Mouse (Mus musculus): Measurements from ENCODE around the gene Eif1ad. TPM values are rescaled to one million over a fixed set of nuclear protein-coding genes. Genes with fewer than 3 reads are reported as not detected.

The Eif1ad gene
- polyA plus RNA-seq, 1 experiment from 2014 or later = 58.4 TPM

DNA sequence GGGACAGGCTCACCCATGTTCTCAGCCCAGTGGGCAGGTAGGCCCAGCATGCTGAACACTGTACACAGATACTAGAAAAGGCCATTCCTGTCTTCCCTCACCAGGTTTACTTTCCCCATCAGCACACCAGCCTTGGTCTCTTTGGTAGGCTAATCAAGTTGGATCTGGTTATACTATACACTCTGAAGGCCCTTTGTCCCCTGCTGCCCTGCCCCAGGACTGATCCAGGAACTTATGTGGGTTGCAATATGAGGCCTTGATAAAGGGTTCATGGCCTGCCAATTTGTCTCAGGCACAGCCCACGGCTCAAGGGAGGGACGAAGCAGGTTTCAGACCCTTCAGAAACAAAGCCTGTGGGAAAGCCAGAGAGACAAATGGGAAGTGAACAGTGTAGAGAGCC, 12.9 kb upstream of the Eif1ad start:
- Histone ChIP-seq H3K36me3 (no peaks in the 10 kb centered on the region), H3K27me3 (peaks cover 2% of the 10 kb centered on the region; the same call in 1 of the 2 replicates), H3K4me2 (no peak overlapping the region), H3K27ac (no peak overlapping the region), H3K9ac (no peak overlapping the region), H3K4me1 (peaks cover 6% of the 10 kb centered on the region), H3K9me3 (replicated peaks) (no peaks in the 10 kb centered on the region), H3K4me3 (replicated peaks) (no peak overlapping the region)
- WGBS = 67% methylated on average over 2 of the region's 2 CpGs
- ATAC-seq (replicated peaks; ENCODE audit: low FRiP score) = no peak

- no peaks in the 10 kb centered on the region for H3K9me3 ChIP-seq (replicated peaks)
- no peaks in the 10 kb centered on the region for H3K27me3 ChIP-seq
- no peaks in the 10 kb centered on the region for H3K4me1 ChIP-seq
- H3K4me3 ChIP-seq (replicated peaks) = no peak overlapping the region
- no peak overlapping the region for H3K4me2 ChIP-seq
- 0 out of 2 replicates have a peak overlapping the region, but pooled peaks have one; percentile 13 for H3K27ac ChIP-seq
- no peak for ATAC-seq (replicated peaks; ENCODE audit: low FRiP score)
- no CpG with 5 or more reads among the region's 1 CpGs for WGBS
- no peaks in the 10 kb centered on the region for H3K36me3 ChIP-seq
- no peak overlapping the region for H3K9ac ChIP-seq
These were observed 10.5 kb upstream of the Eif1ad start for GRCm38 (mm10) chr19:5356080-5356479.

GRCm38 (mm10) chr19:5362186-5362585, 4.4 kb upstream of the Eif1ad start:
- Histone ChIP-seq H3K9me3 (replicated peaks) (no peaks in the 10 kb centered on the region), H3K4me3 (replicated peaks) (no peak overlapping the region), H3K4me2 (no peak overlapping the region), H3K36me3 (peaks cover 25% of the 10 kb centered on the region), H3K27me3 (no peaks in the 10 kb centered on the region), H3K27ac (no peak overlapping the region), H3K9ac (no peak overlapping the region), H3K4me1 (peaks cover 13% of the 10 kb centered on the region)
- ATAC-seq (replicated peaks; ENCODE audit: low FRiP score) = no peak
- WGBS = 86% methylated on average over 2 of the region's 2 CpGs

DNA sequence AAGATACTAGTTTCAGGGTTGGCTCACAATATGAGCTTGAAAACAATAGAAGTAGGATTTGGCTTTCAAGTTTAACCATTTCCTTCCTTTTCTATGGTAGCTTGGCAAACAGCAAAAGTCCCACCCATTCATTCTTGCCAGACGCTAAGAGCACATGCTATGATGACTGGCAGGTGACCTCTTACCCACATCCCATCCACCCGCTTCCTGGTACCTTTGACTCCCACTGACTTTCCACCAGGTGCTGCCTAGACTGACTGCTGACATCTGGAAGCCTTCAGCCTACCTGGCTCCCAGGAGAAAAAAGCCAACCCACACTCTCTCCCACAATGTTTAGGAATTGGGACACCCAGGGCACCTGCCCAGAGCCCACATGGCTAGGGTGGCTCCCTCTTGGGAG, 2.4 kb upstream of the Eif1ad start:
- H3K27me3 ChIP-seq = no peaks in the 10 kb centered on the region
- ATAC-seq (replicated peaks; ENCODE audit: low FRiP score) = no peak
- H3K4me1 ChIP-seq = peaks cover 25% of the 10 kb centered on the region
- H3K36me3 ChIP-seq = peaks cover 36% of the 10 kb centered on the region
- H3K9me3 ChIP-seq (replicated peaks) = no peaks in the 10 kb centered on the region
- no peak overlapping the region for H3K9ac ChIP-seq
- H3K27ac ChIP-seq = no peak overlapping the region
- no peak overlapping the region for H3K4me2 ChIP-seq
- 81% methylated on average over 2 of the region's 2 CpGs for WGBS
- no peak overlapping the region for H3K4me3 ChIP-seq (replicated peaks)

- H3K36me3 ChIP-seq = peaks cover 53% of the 10 kb centered on the region
- H3K27me3 ChIP-seq = no peaks in the 10 kb centered on the region
- H3K9me3 ChIP-seq (replicated peaks) = no peaks in the 10 kb centered on the region
- 21% methylated on average over 11 of the region's 11 CpGs for WGBS
- H3K27ac ChIP-seq = peak overlapping the region; percentile 98
- ATAC-seq (replicated peaks; ENCODE audit: low FRiP score) = no peak
- H3K4me2 ChIP-seq = peak overlapping the region; percentile 77
- peak overlapping the region; percentile 99 for H3K4me3 ChIP-seq (replicated peaks)
- H3K4me1 ChIP-seq = peaks cover 25% of the 10 kb centered on the region
- H3K9ac ChIP-seq = peak overlapping the region; percentile 87
These were observed 790 bp upstream of the Eif1ad start for GRCm38 (mm10) chr19:5365751-5366150.

GRCm38 (mm10) chr19:5367053-5367359, 465 bp downstream of the Eif1ad start, which contains the start of gene Banf1:
TSS of gene Banf1 (minus strand) at chr19:5367168.
- Histone ChIP-seq H3K4me2 (peak within 1 kb of the TSS; percentile 77), H3K9ac (peak within 1 kb of the TSS; percentile 87), H3K9me3 (replicated peaks) (no peaks in the 10 kb centered on the region), H3K36me3 (peaks cover 63% of the 10 kb centered on the region), H3K27ac (peak within 1 kb of the TSS; percentile 98), H3K27me3 (no peaks in the 10 kb centered on the region), H3K4me1 (peaks cover 25% of the 10 kb centered on the region), H3K4me3 (replicated peaks) (peak within 1 kb of the TSS; percentile 99)
- WGBS = under 1% methylated on average over 33 of the region's 33 CpGs
- no peak; the same call in 1 of the 2 replicates for ATAC-seq (replicated peaks; ENCODE audit: low FRiP score)

DNA sequence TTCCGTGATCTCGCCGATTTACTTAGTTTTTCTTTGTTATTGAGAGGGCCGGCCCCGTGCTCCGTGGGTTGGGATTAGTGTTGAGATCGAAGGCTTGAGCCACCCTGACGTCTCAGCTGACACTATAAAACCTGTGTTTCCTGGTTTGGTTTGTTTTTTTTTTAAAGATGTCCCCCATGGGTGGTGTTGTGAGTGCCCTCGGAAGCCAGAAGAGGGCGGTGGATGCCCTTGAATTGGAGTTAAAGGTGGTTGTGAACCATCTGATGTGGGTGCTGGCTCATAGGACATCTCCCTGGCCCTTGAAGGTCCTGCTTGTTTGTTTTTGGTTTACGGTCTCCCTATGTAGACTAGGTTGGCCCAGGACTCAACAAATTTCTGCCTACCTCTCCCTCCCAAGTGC, 914 bp downstream of the Eif1ad start:
- Histone ChIP-seq H3K27ac (peak overlapping the region; percentile 98), H3K9me3 (replicated peaks) (no peaks in the 10 kb centered on the region), H3K27me3 (no peaks in the 10 kb centered on the region), H3K4me3 (replicated peaks) (peak overlapping the region; percentile 99), H3K4me2 (peak overlapping the region; percentile 77), H3K9ac (peak overlapping the region; percentile 87), H3K4me1 (peaks cover 25% of the 10 kb centered on the region), H3K36me3 (peaks cover 68% of the 10 kb centered on the region)
- 8% methylated on average over 11 of the region's 11 CpGs for WGBS
- ATAC-seq (replicated peaks; ENCODE audit: low FRiP score) = no peak

GRCm38 (mm10) chr19:5370932-5371331, 4.4 kb downstream of the Eif1ad start:
- 84% methylated on average over 3 of the region's 3 CpGs for WGBS
- H3K27ac ChIP-seq = no peak overlapping the region
- no peak overlapping the region for H3K4me2 ChIP-seq
- H3K36me3 ChIP-seq = peaks cover 63% of the 10 kb centered on the region
- no peaks in the 10 kb centered on the region for H3K27me3 ChIP-seq
- peaks cover 12% of the 10 kb centered on the region for H3K4me1 ChIP-seq
- H3K4me3 ChIP-seq (replicated peaks) = no peak overlapping the region
- H3K9me3 ChIP-seq (replicated peaks) = no peaks in the 10 kb centered on the region
- no peak for ATAC-seq (replicated peaks; ENCODE audit: low FRiP score)
- H3K9ac ChIP-seq = no peak overlapping the region

DNA sequence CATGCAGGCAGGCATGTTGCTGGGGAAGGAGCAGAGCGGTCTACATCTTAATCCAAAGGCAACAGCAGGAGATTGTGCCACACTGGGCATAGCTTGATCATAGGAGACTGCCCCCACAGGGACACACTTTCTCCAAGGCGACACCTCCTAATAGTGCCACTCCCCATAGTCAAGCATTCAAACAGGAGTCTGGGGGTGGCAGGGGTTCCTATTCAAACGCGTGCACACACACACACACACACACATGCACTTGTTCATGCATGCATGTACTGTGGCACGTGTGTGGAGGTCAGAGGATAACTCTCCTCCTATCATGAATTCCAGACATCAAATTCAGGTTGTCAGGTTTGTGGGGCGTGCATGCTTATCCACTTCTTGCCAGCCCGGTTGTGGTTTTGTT, 6.2 kb downstream of the Eif1ad start:
- peaks cover 8% of the 10 kb centered on the region for H3K4me1 ChIP-seq
- no peak overlapping the region for H3K9ac ChIP-seq
- H3K27me3 ChIP-seq = no peaks in the 10 kb centered on the region
- no peak for ATAC-seq (replicated peaks; ENCODE audit: low FRiP score)
- peaks cover 78% of the 10 kb centered on the region for H3K36me3 ChIP-seq
- no peaks in the 10 kb centered on the region for H3K9me3 ChIP-seq (replicated peaks)
- no peak overlapping the region for H3K4me2 ChIP-seq
- no peak overlapping the region for H3K4me3 ChIP-seq (replicated peaks)
- no peak overlapping the region for H3K27ac ChIP-seq
- 90% methylated on average over 7 of the region's 7 CpGs for WGBS

DNA sequence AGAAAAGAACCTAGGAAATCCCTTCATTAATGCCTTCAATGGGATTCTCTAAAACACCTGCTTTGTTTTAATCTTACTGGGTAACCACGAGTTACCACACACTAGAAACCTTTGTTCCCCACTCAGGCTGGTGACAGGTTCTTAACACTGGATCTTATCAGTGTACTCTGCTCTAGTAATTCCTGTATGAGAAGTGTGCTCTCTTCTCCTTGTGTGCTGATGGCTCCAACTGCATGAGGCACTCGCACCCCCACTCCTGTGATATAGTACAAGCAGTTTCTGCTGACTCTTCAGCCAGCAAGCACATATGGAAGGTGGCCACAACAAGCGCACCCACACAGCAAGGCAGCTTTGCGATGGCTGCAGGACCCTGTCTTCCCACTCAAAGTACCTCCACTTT, 7.6 kb downstream of the Eif1ad start:
- peaks cover 81% of the 10 kb centered on the region for H3K36me3 ChIP-seq

GRCm38 (mm10) chr19:5374748-5375147, 8.2 kb downstream of the Eif1ad start:
- Histone ChIP-seq H3K27me3 (no peaks in the 10 kb centered on the region), H3K27ac (no peak overlapping the region), H3K4me3 (replicated peaks) (no peak overlapping the region), H3K4me1 (no peaks in the 10 kb centered on the region), H3K9ac (no peak overlapping the region), H3K9me3 (replicated peaks) (no peaks in the 10 kb centered on the region), H3K36me3 (peaks cover 81% of the 10 kb centered on the region), H3K4me2 (no peak overlapping the region)
- no peak for ATAC-seq (replicated peaks; ENCODE audit: low FRiP score)
- 76% methylated on average over 4 of the region's 4 CpGs for WGBS

More for the DNA sequence above, 7.6 kb downstream of the Eif1ad start:
- no peak for ATAC-seq (replicated peaks; ENCODE audit: low FRiP score)
- no peaks in the 10 kb centered on the region for H3K27me3 ChIP-seq
- WGBS = 83% methylated on average over 4 of the region's 4 CpGs
- H3K4me1 ChIP-seq = no peaks in the 10 kb centered on the region
- H3K4me3 ChIP-seq (replicated peaks) = no peak overlapping the region
- H3K4me2 ChIP-seq = no peak overlapping the region
- no peak overlapping the region for H3K27ac ChIP-seq
- H3K9ac ChIP-seq = no peak overlapping the region
- no peaks in the 10 kb centered on the region for H3K9me3 ChIP-seq (replicated peaks)

- H3K27me3 ChIP-seq = no peaks in the 10 kb centered on the region
- no peak overlapping the region for H3K4me2 ChIP-seq
- H3K9me3 ChIP-seq (replicated peaks) = no peaks in the 10 kb centered on the region
- no peak overlapping the region for H3K27ac ChIP-seq
- no peak for ATAC-seq (replicated peaks; ENCODE audit: low FRiP score)
- no peak overlapping the region for H3K4me3 ChIP-seq (replicated peaks)
- no peak overlapping the region for H3K9ac ChIP-seq
- H3K36me3 ChIP-seq = peaks cover 83% of the 10 kb centered on the region
- 95% methylated on average over 1 of the region's 1 CpGs for WGBS
- H3K4me1 ChIP-seq = no peaks in the 10 kb centered on the region
These were observed 10.9 kb downstream of the Eif1ad start for GRCm38 (mm10) chr19:5377446-5377845.

GRCm38 (mm10) chr19:5383326-5383725, 16.8 kb downstream of the Eif1ad start:
- ATAC-seq (replicated peaks; ENCODE audit: low FRiP score) = no peak
- Histone ChIP-seq H3K9ac (no peak overlapping the region), H3K4me3 (replicated peaks) (no peak overlapping the region), H3K27me3 (no peaks in the 10 kb centered on the region), H3K9me3 (replicated peaks) (no peaks in the 10 kb centered on the region), H3K4me2 (no peak overlapping the region), H3K4me1 (peaks cover 16% of the 10 kb centered on the region), H3K27ac (no peak overlapping the region), H3K36me3 (peaks cover 75% of the 10 kb centered on the region)
- WGBS = 95% methylated on average over 12 of the region's 12 CpGs

Data from kidney, embryonic 15.5 days (tissue).